Comparison of ENCODE assay signal across 8 mouse cellular contexts in genomic region chr16:48675607-48676006, GRCm38 (mm10).
DNase-seq lines count a peak whose midpoint lies in the region; ATAC-seq and TF ChIP-seq lines count a peak whose summit lies in the region.

No protein-coding gene starts in this region.

- no peaks in the 10 kb centered on the region for H3K79me2 ChIP-seq in C2C12 (ENCODE audit: control insufficient read depth, insufficient read depth)

- TF ChIP-seq POLR2A in lung, adult 2 months (IDR thresholded peaks at IDR 0.05; ENCODE audit: borderline replicate concordance, extremely low read depth, low read depth, low read length), result no peak

- H3K36me3 ChIP-seq in C2C12 (ENCODE audit: control insufficient read depth, insufficient read depth), result no peaks in the 10 kb centered on the region
- H3K36me3 ChIP-seq in embryonic facial prominence, embryonic 13.5 days, result no peaks in the 10 kb centered on the region
- H3K36me3 ChIP-seq in heart, postnatal 0 days (replicated peaks; ENCODE audit: control insufficient read depth, insufficient read depth, low read length), result no peaks in the 10 kb centered on the region

- no peaks in the 10 kb centered on the region for H3K4me1 ChIP-seq in embryonic facial prominence, embryonic 13.5 days
- no peaks in the 10 kb centered on the region for H3K4me1 ChIP-seq in heart, postnatal 0 days (ENCODE audit: control insufficient read depth, insufficient read depth)
- no peaks in the 10 kb centered on the region for H3K4me1 ChIP-seq in lung, adult 2 months (ENCODE audit: control insufficient read depth, insufficient read depth, low read length)

- H3K27me3 ChIP-seq in C2C12 (ENCODE audit: control insufficient read depth, insufficient read depth, insufficient read length), result no peaks in the 10 kb centered on the region
- H3K27me3 ChIP-seq in embryonic facial prominence, embryonic 13.5 days, result no peaks in the 10 kb centered on the region
- no peaks in the 10 kb centered on the region for H3K27me3 ChIP-seq in heart, postnatal 0 days (ENCODE audit: control insufficient read depth, insufficient read depth, low read length)

- no peak overlapping the region for H3K27ac ChIP-seq in embryonic facial prominence, embryonic 13.5 days
- no peak overlapping the region for H3K27ac ChIP-seq in heart, postnatal 0 days (ENCODE audit: low read depth)

- H3K4me3 ChIP-seq in C2C12 (ENCODE audit: insufficient read depth, poor library complexity, severe bottlenecking), result no peak overlapping the region
- H3K4me3 ChIP-seq in embryonic facial prominence, embryonic 13.5 days, result no peak overlapping the region
- H3K4me3 ChIP-seq in heart, postnatal 0 days (ENCODE audit: low read depth, low read length), result no peak overlapping the region
- H3K4me3 ChIP-seq in lung, adult 2 months (replicated peaks; ENCODE audit: extremely low read depth, low read depth, low read length), result no peak overlapping the region

- peak; percentile 74 for DNase-seq in adrenal gland, postnatal 25 days
- DNase-seq in heart, postnatal 0 days (ENCODE audit: low spot score), result peak; percentile 46
- DNase-seq in kidney, postnatal 36 days, result peak; percentile 51 to 86
- DNase-seq in lung, adult 2 months, result peak; percentile 48
- DNase-seq in testis, postnatal 10 days (ENCODE audit: low spot score), result peak; percentile 86

- no peaks in the 10 kb centered on the region for H3K9me3 ChIP-seq in embryonic facial prominence, embryonic 13.5 days
- H3K9me3 ChIP-seq in heart, postnatal 0 days (replicated peaks; ENCODE audit: control insufficient read depth, low read length), result no peaks in the 10 kb centered on the region

- H3K79me3 ChIP-seq in C2C12 (ENCODE audit: low read depth), result no peaks in the 10 kb centered on the region

- H3K4me2 ChIP-seq in embryonic facial prominence, embryonic 13.5 days, result 0 out of 2 replicates have a peak overlapping the region, but pooled peaks have one; percentile 11
- H3K4me2 ChIP-seq in heart, postnatal 0 days (ENCODE audit: low read depth, low read length), result 0 out of 2 replicates have a peak overlapping the region, but pooled peaks have one; percentile 6

- ATAC-seq in embryonic facial prominence, embryonic 13.5 days (ENCODE audit: insufficient number of reproducible peaks, insufficient read depth, low FRiP score, low TSS enrichment, low read depth), result no peak
- no peak for ATAC-seq in heart, postnatal 0 days (ENCODE audit: insufficient read depth, low read depth)
- ATAC-seq in neutrophil, adult 5-6 weeks (ENCODE audit: extremely low read depth, insufficient number of reproducible peaks, low FRiP score, poor library complexity, severe bottlenecking), result peak; percentile 83

- no peak overlapping the region for H3ac ChIP-seq in C2C12 (ENCODE audit: control insufficient read depth, insufficient read length, low read depth)

- no peak for TF ChIP-seq EP300 in heart, postnatal 0 days (IDR thresholded peaks at IDR 0.05; ENCODE audit: low read depth)

- WGBS in embryonic facial prominence, embryonic 13.5 days, result 7% methylated on average over 10 of the region's 10 CpGs
- 13% methylated on average over 10 of the region's 10 CpGs for WGBS in heart, postnatal 0 days
- WGBS in lung, adult 2 months, result 5% methylated on average over 10 of the region's 10 CpGs

- TF ChIP-seq CTCF in C2C12 (IDR thresholded peaks at IDR 0.05; ENCODE audit: control insufficient read depth, insufficient read depth, insufficient read length), result peak; percentile 23
- peak; percentile 65 for TF ChIP-seq CTCF in heart, postnatal 0 days (IDR thresholded peaks at IDR 0.05; ENCODE audit: low read depth)
- peak; percentile 81 for TF ChIP-seq CTCF in lung, adult 2 months (IDR thresholded peaks at IDR 0.05; ENCODE audit: insufficient read depth, low read length)

- no peak overlapping the region for H3K9ac ChIP-seq in embryonic facial prominence, embryonic 13.5 days
- no peak overlapping the region for H3K9ac ChIP-seq in heart, postnatal 0 days (replicated peaks; ENCODE audit: low read depth, low read length)

TF ChIP-seq in C2C12, 6 proteins besides CTCF, POLR2A, EP300 and RAD21:
- TF ChIP-seq MYOG (IDR thresholded peaks at IDR 0.05; ENCODE audit: control insufficient read depth, extremely low read depth, insufficient read length), result no peak
- no peak for TF ChIP-seq MYOD1 (IDR thresholded peaks at IDR 0.05; ENCODE audit: control insufficient read depth, insufficient read length, low read depth)
- TF ChIP-seq USF1 (IDR thresholded peaks at IDR 0.05; ENCODE audit: low read depth), result no peak
- TF ChIP-seq MAX (IDR thresholded peaks at IDR 0.05), result no peak
- TF ChIP-seq CEBPB (IDR thresholded peaks at IDR 0.05; ENCODE audit: low read depth), result no peak
- TF ChIP-seq FOSL1 (IDR thresholded peaks at IDR 0.05; ENCODE audit: insufficient read depth, low read length, poor library complexity, severe bottlenecking), result no peak

Comparison
In these comparisons a context has a peak if more than half of its experiments do, and no peak if none do; other contexts are left out.
1. CTCF ChIP-seq: peak in every context shown above with its lines; median percentile 81 in lung, adult 2 months; 65 in heart, postnatal 0 days; 23 in C2C12.